Mouse (Mus musculus) stomach, embryonic 15.5 days (tissue): ENCODE measurements around the gene Gnat3. TPM values are rescaled to one million over a fixed set of nuclear protein-coding genes. Genes with fewer than 3 reads are reported as not detected.

Experiments
- ATAC-seq: fragments of 200-750 bp; cut with Nextera tagmentation; 2 replicates; pipeline ENCODE4 v1.8.0; 2017; ENCODE audit warnings: low read depth, moderate number of reproducible peaks, moderate TSS enrichment; ENCODE audit not compliant: insufficient read depth, low FRiP score
- H3K27ac ChIP-seq: fragments of 300-500 bp; sonication (generic); 2 replicates; pipeline ENCODE4 v1.5.1; 2015; ENCODE audit warnings: mild to moderate bottlenecking, inconsistent platforms
- H3K27me3 ChIP-seq: fragments of 300-500 bp; sonication (generic); replicated peaks from 2 replicates; pipeline ENCODE4 v1.6.1; 2015; ENCODE audit warnings: inconsistent platforms
- H3K36me3 ChIP-seq: fragments of 300-500 bp; sonication (generic); 2 replicates; pipeline ENCODE4 v1.6.1; 2015; ENCODE audit warnings: inconsistent platforms
- H3K4me1 ChIP-seq: fragments of 300-500 bp; sonication (generic); 2 replicates; pipeline ENCODE4 v1.6.1; 2015; ENCODE audit warnings: inconsistent platforms
- H3K4me2 ChIP-seq: fragments of 300-500 bp; sonication (generic); 2 replicates; pipeline ENCODE4 v1.6.1; 2015; ENCODE audit warnings: mild to moderate bottlenecking, inconsistent platforms
- H3K4me3 ChIP-seq: fragments of 300-500 bp; sonication (generic); replicated peaks from 2 replicates; pipeline ENCODE4 v1.5.1; 2015; ENCODE audit warnings: inconsistent platforms
- H3K9ac ChIP-seq: fragments of 300-500 bp; sonication (generic); 2 replicates; pipeline ENCODE4 v1.6.1; 2015; ENCODE audit warnings: inconsistent platforms
- H3K9me3 ChIP-seq: fragments of 300-500 bp; sonication (generic); 2 replicates; pipeline ENCODE4 v1.6.1; 2016; ENCODE audit warnings: inconsistent platforms
- WGBS: fragments of 180-500 bp; shearing (Covaris S2); methylation state at CpG from one replicate; pipeline ENCODE4 v1.1.7; 2015; 5-methylcytosine and 5-hydroxymethylcytosine counted together
- polyA plus RNA-seq: library from polyadenylated mRNA; unstranded; fragments of >200 nt; fragmentation: Nextera tagmentation; extraction: Ambion mirVana; gene quantifications from 2 replicates; pipeline ENCODE4 v1.2.1, GENCODE M21; 2015

Gnat3 gene
- polyA plus RNA-seq, 1 experiment from 2014 or later, result not detected

- no peak overlapping the region for H3K4me2 ChIP-seq
- no peaks in the 10 kb centered on the region for H3K27me3 ChIP-seq
- 55% methylated on average over 2 of the region's 2 CpGs for WGBS
- H3K4me3 ChIP-seq, result no peak overlapping the region
- H3K27ac ChIP-seq, result no peak overlapping the region
- H3K9me3 ChIP-seq, result no peaks in the 10 kb centered on the region
- no peaks in the 10 kb centered on the region for H3K36me3 ChIP-seq
- no peak for ATAC-seq
- no peaks in the 10 kb centered on the region for H3K4me1 ChIP-seq
- H3K9ac ChIP-seq, result no peak overlapping the region
Observed at GRCm38 (mm10) chr5:18013196-18013595, 50.8 kb downstream of the Gnat3 start.

- no peak for ATAC-seq
- Histone ChIP-seq H3K9ac (no peak overlapping the region), H3K27me3 (no peaks in the 10 kb centered on the region), H3K9me3 (no peaks in the 10 kb centered on the region), H3K4me3 (no peak overlapping the region), H3K27ac (no peak overlapping the region), H3K4me1 (no peaks in the 10 kb centered on the region), H3K4me2 (no peak overlapping the region), H3K36me3 (no peaks in the 10 kb centered on the region)
- 84% methylated on average over 4 of the region's 4 CpGs for WGBS
Observed at GRCm38 (mm10) chr5:18014209-18014829, 52.0 kb downstream of the Gnat3 start.

GRCm38 (mm10) chr5:18023347-18023746 lies 61.0 kb downstream of the Gnat3 start:
- no peak overlapping the region for H3K27ac ChIP-seq
- no peaks in the 10 kb centered on the region for H3K9me3 ChIP-seq
- no peaks in the 10 kb centered on the region for H3K4me1 ChIP-seq
- no peak overlapping the region for H3K4me2 ChIP-seq
- no peaks in the 10 kb centered on the region for H3K36me3 ChIP-seq
- no peaks in the 10 kb centered on the region for H3K27me3 ChIP-seq
- no peak overlapping the region for H3K4me3 ChIP-seq
- ATAC-seq, result no peak
- no peak overlapping the region for H3K9ac ChIP-seq

- Histone ChIP-seq H3K4me3 (no peak overlapping the region), H3K9me3 (no peaks in the 10 kb centered on the region), H3K9ac (no peak overlapping the region), H3K27me3 (no peaks in the 10 kb centered on the region), H3K4me2 (no peak overlapping the region), H3K4me1 (no peaks in the 10 kb centered on the region), H3K36me3 (no peaks in the 10 kb centered on the region), H3K27ac (no peak overlapping the region)
- ATAC-seq, result no peak
- 92% methylated on average over 3 of the region's 3 CpGs for WGBS
Observed at GRCm38 (mm10) chr5:18027531-18027930, 65.2 kb downstream of the Gnat3 start.

- Histone ChIP-seq H3K4me3 (no peak overlapping the region), H3K4me1 (no peaks in the 10 kb centered on the region), H3K9ac (no peak overlapping the region), H3K36me3 (no peaks in the 10 kb centered on the region), H3K9me3 (no peaks in the 10 kb centered on the region), H3K27ac (no peak overlapping the region), H3K27me3 (no peaks in the 10 kb centered on the region), H3K4me2 (no peak overlapping the region)
- ATAC-seq, result no peak; the same call in 1 of the 2 replicates
- WGBS, result 67% methylated on average over 14 of the region's 14 CpGs
Observed at GRCm38 (mm10) chr5:18035848-18036638, 73.7 kb downstream of the Gnat3 start.

GRCm38 (mm10) chr5:18043022-18043421 lies 80.7 kb downstream of the Gnat3 start:
- 7% methylated on average over 2 of the region's 2 CpGs for WGBS
- Histone ChIP-seq H3K27me3 (no peaks in the 10 kb centered on the region), H3K27ac (no peak overlapping the region), H3K9ac (no peak overlapping the region), H3K4me2 (no peak overlapping the region), H3K4me1 (no peaks in the 10 kb centered on the region), H3K36me3 (no peaks in the 10 kb centered on the region), H3K4me3 (no peak overlapping the region), H3K9me3 (no peaks in the 10 kb centered on the region)
- no peak for ATAC-seq

GRCm38 (mm10) chr5:18048841-18049240 lies 86.5 kb downstream of the Gnat3 start:
- Histone ChIP-seq H3K9me3 (no peaks in the 10 kb centered on the region), H3K4me3 (no peak overlapping the region), H3K27me3 (no peaks in the 10 kb centered on the region), H3K9ac (no peak overlapping the region), H3K36me3 (no peaks in the 10 kb centered on the region), H3K27ac (no peak overlapping the region), H3K4me1 (no peaks in the 10 kb centered on the region), H3K4me2 (no peak overlapping the region)
- ATAC-seq, result no peak
- 90% methylated on average over 1 of the region's 1 CpGs for WGBS

- no peaks in the 10 kb centered on the region for H3K36me3 ChIP-seq
- no peak overlapping the region for H3K4me2 ChIP-seq
- H3K27ac ChIP-seq, result no peak overlapping the region
- ATAC-seq, result no peak
- H3K4me3 ChIP-seq, result no peak overlapping the region
- H3K27me3 ChIP-seq, result no peaks in the 10 kb centered on the region
- no peaks in the 10 kb centered on the region for H3K4me1 ChIP-seq
- no peak overlapping the region for H3K9ac ChIP-seq
- H3K9me3 ChIP-seq, result no peaks in the 10 kb centered on the region
- WGBS, result 66% methylated on average over 2 of the region's 2 CpGs
Observed at GRCm38 (mm10) chr5:18055323-18055722, 93.0 kb downstream of the Gnat3 start.

Other genes with a start within 250 kb of the Gnat3 start
- gene Cd36, start 73.7 kb upstream of the Gnat3 start, polyA plus RNA-seq, result 29.7 and 30.0 TPM in 2 replicates